20 mouse cellular contexts compared by ENCODE assay signal in genomic region chr4:29741991-29742390, GRCm38 (mm10).
DNase-seq lines count a peak whose midpoint lies in the region; ATAC-seq and TF ChIP-seq lines count a peak whose summit lies in the region.
"Had no signal": no experiment of that assay in that cellular context is flagged by ENCODE, and none has a peak within 500 bp of the region (broad histone marks: within the 10 kb centered on the region; RNA-seq: fewer than 3 reads in every experiment).

No protein-coding gene starts in this region.

- no peaks in the 10 kb centered on the region for H3K9me3 ChIP-seq in hindbrain, embryonic 11.5 days (ENCODE audit: control insufficient read depth, low read length)
- H3K9me3 ChIP-seq in hindbrain, embryonic 16.5 days (ENCODE audit: control insufficient read depth, low read length), result no peaks in the 10 kb centered on the region
- no peaks in the 10 kb centered on the region for H3K9me3 ChIP-seq in liver, postnatal 0 days (ENCODE audit: low read length)
- H3K9me3 ChIP-seq in liver, embryonic 12.5 days (replicated peaks), result no peaks in the 10 kb centered on the region
- H3K9me3 ChIP-seq in forebrain, postnatal 0 days (ENCODE audit: low read length), result no peaks in the 10 kb centered on the region
- H3K9me3 ChIP-seq: embryonic facial prominence, embryonic 10.5 days; embryonic facial prominence, embryonic 12.5 days; forebrain, embryonic 13.5 days; forebrain, embryonic 15.5 days had no signal

- no peaks in the 10 kb centered on the region for H3K4me1 ChIP-seq in hindbrain, embryonic 11.5 days (replicated peaks; ENCODE audit: control insufficient read depth, insufficient read depth, low read length)
- no peaks in the 10 kb centered on the region for H3K4me1 ChIP-seq in hindbrain, embryonic 16.5 days (ENCODE audit: control insufficient read depth, insufficient read depth, low read depth, low read length)
- H3K4me1 ChIP-seq in liver, postnatal 0 days (ENCODE audit: insufficient read depth), result no peaks in the 10 kb centered on the region
- no peaks in the 10 kb centered on the region for H3K4me1 ChIP-seq in liver, embryonic 12.5 days
- no peaks in the 10 kb centered on the region for H3K4me1 ChIP-seq in forebrain, postnatal 0 days (ENCODE audit: insufficient read depth)
- H3K4me1 ChIP-seq: embryonic facial prominence, embryonic 10.5 days; embryonic facial prominence, embryonic 12.5 days; forebrain, embryonic 13.5 days; forebrain, embryonic 15.5 days had no signal

- ATAC-seq in hindbrain, embryonic 11.5 days (ENCODE audit: low FRiP score), result no peak
- ATAC-seq in hindbrain, embryonic 16.5 days, result no peak
- peak; percentile 56; the same call in 1 of the 2 replicates for ATAC-seq in liver, postnatal 0 days
- no peak for ATAC-seq in liver, embryonic 12.5 days
- no peak for ATAC-seq in forebrain, postnatal 0 days
- no peak for ATAC-seq in monocyte, adult 5-6 weeks (replicated peaks; ENCODE audit: insufficient number of reproducible peaks, low FRiP score, low TSS enrichment, poor library complexity, severe bottlenecking)
- ATAC-seq: forebrain, embryonic 13.5 days; forebrain, embryonic 15.5 days had no signal

- no peak overlapping the region for H3K4me2 ChIP-seq in hindbrain, embryonic 11.5 days (replicated peaks; ENCODE audit: low read depth, low read length)
- no peak overlapping the region for H3K4me2 ChIP-seq in hindbrain, embryonic 16.5 days (ENCODE audit: low read length)
- no peak overlapping the region for H3K4me2 ChIP-seq in liver, postnatal 0 days (ENCODE audit: low read depth, low read length)
- H3K4me2 ChIP-seq in liver, embryonic 12.5 days, result no peak overlapping the region
- no peak overlapping the region for H3K4me2 ChIP-seq in forebrain, postnatal 0 days (ENCODE audit: low read depth)
- H3K4me2 ChIP-seq: embryonic facial prominence, embryonic 12.5 days; forebrain, embryonic 13.5 days; forebrain, embryonic 15.5 days had no signal

- peak; percentile 11 for DNase-seq in hindbrain, embryonic 11.5 days (ENCODE audit: low spot score)
- DNase-seq in liver, postnatal 0 days, result no peak
- DNase-seq in adipocyte (ENCODE audit: low spot score), result peak; percentile 24
- DNase-seq in embryo, embryonic 10.5 days (ENCODE audit: low spot score), result peak; percentile 18
- DNase-seq in forebrain, postnatal 0 days, result no peak
- DNase-seq: adrenal gland, adult 8-10 months; adrenal gland, postnatal 14 days; adrenal gland, postnatal 36 days; cerebellum, adult 11-12 months; cerebellum, adult 2 months; cerebellum, adult 9-10 months; cerebellum, postnatal 10 days; cerebellum, postnatal 25 days had no signal

- H3K36me3 ChIP-seq in hindbrain, embryonic 11.5 days (ENCODE audit: control insufficient read depth, insufficient read depth, low read length), result no peaks in the 10 kb centered on the region
- H3K36me3 ChIP-seq in hindbrain, embryonic 16.5 days (ENCODE audit: control insufficient read depth, insufficient read depth, low read length), result no peaks in the 10 kb centered on the region
- no peaks in the 10 kb centered on the region for H3K36me3 ChIP-seq in liver, postnatal 0 days (replicated peaks; ENCODE audit: insufficient read depth, low read length)
- H3K36me3 ChIP-seq in liver, embryonic 12.5 days, result no peaks in the 10 kb centered on the region
- no peaks in the 10 kb centered on the region for H3K36me3 ChIP-seq in forebrain, postnatal 0 days (ENCODE audit: insufficient read depth)
- H3K36me3 ChIP-seq: embryonic facial prominence, embryonic 10.5 days; embryonic facial prominence, embryonic 12.5 days; forebrain, embryonic 15.5 days had no signal

- TF ChIP-seq EP300 in liver, postnatal 0 days (IDR thresholded peaks at IDR 0.05; ENCODE audit: low read depth), result no peak

- no peaks in the 10 kb centered on the region for H3K27me3 ChIP-seq in hindbrain, embryonic 11.5 days (ENCODE audit: control insufficient read depth, insufficient read depth, low read length)
- no peaks in the 10 kb centered on the region for H3K27me3 ChIP-seq in hindbrain, embryonic 16.5 days (replicated peaks; ENCODE audit: control insufficient read depth, insufficient read depth, low read length)
- H3K27me3 ChIP-seq in liver, postnatal 0 days (ENCODE audit: insufficient read depth, low read length), result no peaks in the 10 kb centered on the region
- no peaks in the 10 kb centered on the region for H3K27me3 ChIP-seq in liver, embryonic 12.5 days (replicated peaks)
- no peaks in the 10 kb centered on the region for H3K27me3 ChIP-seq in forebrain, postnatal 0 days (ENCODE audit: insufficient read depth, low read length)
- H3K27me3 ChIP-seq: embryonic facial prominence, embryonic 12.5 days; forebrain, embryonic 13.5 days; forebrain, embryonic 15.5 days had no signal

- no peak for TF ChIP-seq CTCF in liver, postnatal 0 days (IDR thresholded peaks at IDR 0.05; ENCODE audit: low read depth)
- TF ChIP-seq CTCF in forebrain, postnatal 0 days (IDR thresholded peaks at IDR 0.05; ENCODE audit: low read depth), result no peak

- no peak overlapping the region for H3K4me3 ChIP-seq in hindbrain, embryonic 11.5 days (ENCODE audit: low read depth, low read length)
- no peak overlapping the region for H3K4me3 ChIP-seq in hindbrain, embryonic 16.5 days (ENCODE audit: low read length)
- H3K4me3 ChIP-seq in liver, postnatal 0 days (ENCODE audit: low read depth, low read length), result no peak overlapping the region
- no peak overlapping the region for H3K4me3 ChIP-seq in liver, embryonic 12.5 days
- H3K4me3 ChIP-seq in forebrain, postnatal 0 days (ENCODE audit: low read depth, low read length), result no peak overlapping the region
- H3K4me3 ChIP-seq: embryonic facial prominence, embryonic 10.5 days; embryonic facial prominence, embryonic 12.5 days; forebrain, embryonic 13.5 days; forebrain, embryonic 15.5 days had no signal

- no peak overlapping the region for H3K27ac ChIP-seq in hindbrain, embryonic 11.5 days (ENCODE audit: low read depth, low read length)
- no peak overlapping the region for H3K27ac ChIP-seq in hindbrain, embryonic 16.5 days (ENCODE audit: low read depth, low read length)
- no peak overlapping the region for H3K27ac ChIP-seq in liver, postnatal 0 days (ENCODE audit: low read depth)
- no peak overlapping the region for H3K27ac ChIP-seq in liver, embryonic 12.5 days
- H3K27ac ChIP-seq in forebrain, postnatal 0 days (ENCODE audit: low read depth, low read length), result no peak overlapping the region
- H3K27ac ChIP-seq: embryonic facial prominence, embryonic 10.5 days; embryonic facial prominence, embryonic 12.5 days; forebrain, embryonic 13.5 days; forebrain, embryonic 15.5 days had no signal

- no peak overlapping the region for H3K9ac ChIP-seq in hindbrain, embryonic 11.5 days (ENCODE audit: low read depth, low read length)
- no peak overlapping the region for H3K9ac ChIP-seq in hindbrain, embryonic 16.5 days (ENCODE audit: low read depth, low read length)
- no peak overlapping the region for H3K9ac ChIP-seq in liver, postnatal 0 days (replicated peaks)
- H3K9ac ChIP-seq in liver, embryonic 12.5 days, result no peak overlapping the region
- H3K9ac ChIP-seq in forebrain, postnatal 0 days, result no peak overlapping the region
- H3K9ac ChIP-seq: embryonic facial prominence, embryonic 12.5 days; forebrain, embryonic 13.5 days; forebrain, embryonic 15.5 days had no signal

- 71% methylated on average over 5 of the region's 5 CpGs for WGBS in hindbrain, embryonic 11.5 days
- 70% methylated on average over 5 of the region's 5 CpGs for WGBS in hindbrain, embryonic 16.5 days
- 64% methylated on average over 5 of the region's 5 CpGs for WGBS in liver, postnatal 0 days (ENCODE audit: insufficient replicate concordance)
- 67% methylated on average over 5 of the region's 5 CpGs for WGBS in liver, embryonic 12.5 days (ENCODE audit: insufficient replicate concordance)
- WGBS in forebrain, postnatal 0 days, result 87% methylated on average over 5 of the region's 5 CpGs

Comparison
In these comparisons a context has a peak if more than half of its experiments do, and no peak if none do; other contexts are left out.
1. DNase-seq: peak in hindbrain, embryonic 11.5 days (single experiment), adipocyte (single experiment) and embryo, embryonic 10.5 days (single experiment); none in liver, postnatal 0 days (single experiment) and forebrain, postnatal 0 days (single experiment).